Mouse (Mus musculus) forebrain, embryonic 11.5 days (tissue): ENCODE measurements around the gene Il4. TPM values are rescaled to one million over a fixed set of nuclear protein-coding genes. Genes with fewer than 3 reads are reported as not detected.
"Not testable (repeated sequence)": the region's sequence is repeated elsewhere in the genome, so short reads cannot be mapped to it uniquely, and the experiment has no call there.

Experiments
- ATAC-seq: fragments of 200-750 bp; cut with Nextera tagmentation; replicated peaks from 2 replicates; pipeline ENCODE4 v1.8.0; 2017; ENCODE audit warnings: moderate TSS enrichment; ENCODE audit not compliant: low FRiP score
- DNase-seq: peaks from one replicate; pipeline ENCODE4 v3.0.0-alpha.2; 2017; ENCODE audit warnings: low spot score
- H3K27ac ChIP-seq: fragments of 300-500 bp; sonication (generic); 2 replicates; pipeline ENCODE4 v1.5.1; 2014; ENCODE audit warnings: low read depth, low read length
- H3K27me3 ChIP-seq: fragments of 300-500 bp; sonication (generic); 2 replicates; pipeline ENCODE4 v1.6.1; 2014; ENCODE audit warnings: mild to moderate bottlenecking, low read length, mixed read lengths; ENCODE audit not compliant: control insufficient read depth, insufficient read depth
- H3K36me3 ChIP-seq: fragments of 300-500 bp; sonication (generic); 2 replicates; pipeline ENCODE4 v1.6.1; 2014; ENCODE audit warnings: mild to moderate bottlenecking, low read length, moderate library complexity, mixed read lengths; ENCODE audit not compliant: control insufficient read depth, insufficient read depth
- H3K4me1 ChIP-seq: fragments of 300-500 bp; sonication (generic); replicated peaks from 2 replicates; pipeline ENCODE4 v1.6.1; 2014; ENCODE audit warnings: low read length, mixed read lengths; ENCODE audit not compliant: control insufficient read depth, insufficient read depth
- H3K4me2 ChIP-seq: fragments of 300-500 bp; sonication (generic); 2 replicates; pipeline ENCODE4 v1.6.1; 2014; ENCODE audit warnings: low read depth, mild to moderate bottlenecking, low read length, moderate library complexity, mixed read lengths; ENCODE audit not compliant: severe bottlenecking
- H3K4me3 ChIP-seq: fragments of 300-500 bp; sonication (generic); 2 replicates; pipeline ENCODE4 v1.5.1; 2014; ENCODE audit warnings: low read depth, low read length
- H3K9ac ChIP-seq: fragments of 300-500 bp; sonication (generic); 2 replicates; pipeline ENCODE4 v1.6.1; 2014; ENCODE audit warnings: low read length
- H3K9me3 ChIP-seq: fragments of 300-500 bp; sonication (generic); 2 replicates; pipeline ENCODE4 v1.6.1; 2016; ENCODE audit warnings: low read length, mixed read lengths; ENCODE audit not compliant: control insufficient read depth
- WGBS: fragments of 180-500 bp; shearing (Covaris S2); extraction: QIAGEN DNeasy Blood & Tissue Kit; methylation state at CpG from one replicate; pipeline ENCODE4 v1.1.7; 2014; 5-methylcytosine and 5-hydroxymethylcytosine counted together
- polyA plus RNA-seq: library from polyadenylated mRNA; unstranded; fragments of >200 nt; fragmentation: Nextera tagmentation; extraction: Ambion mirVana; gene quantifications from 2 replicates; pipeline ENCODE4 v1.2.1, GENCODE M21; 2014

Il4 gene
- polyA plus RNA-seq, 1 experiment from 2014 or later, result 1.9 TPM

GRCm38 (mm10) chr11:53567224-53568014, 51.0 kb downstream of the Il4 start, which contains the start of gene Kif3a:
Kif3a (plus strand) TSS chr11:53567379.
- under 1% methylated on average over 68 of the region's 69 CpGs for WGBS
- peak; percentile 97 for DNase-seq
- H3K4me2 ChIP-seq, result peak within 1 kb of the TSS; percentile 86
- ATAC-seq, result peak; percentile 98
- no peaks in the 10 kb centered on the region for H3K27me3 ChIP-seq
- H3K9ac ChIP-seq, result peak within 1 kb of the TSS; percentile 87
- H3K9me3 ChIP-seq, result no peaks in the 10 kb centered on the region
- peak within 1 kb of the TSS; percentile 59; the same call in 1 of the 2 replicates for H3K27ac ChIP-seq
- peak within 1 kb of the TSS; percentile 88 for H3K4me3 ChIP-seq
- no peaks in the 10 kb centered on the region for H3K36me3 ChIP-seq
- no peaks in the 10 kb centered on the region for H3K4me1 ChIP-seq

GRCm38 (mm10) chr11:53566646-53567045, 51.8 kb downstream of the Il4 start:
- H3K9me3 ChIP-seq, result no peaks in the 10 kb centered on the region
- DNase-seq (no peak), ATAC-seq (peak; percentile 26; the same call in 1 of the 2 replicates)
- no peaks in the 10 kb centered on the region for H3K36me3 ChIP-seq
- no peaks in the 10 kb centered on the region for H3K27me3 ChIP-seq
- WGBS, result 86% methylated on average over 4 of the region's 4 CpGs
- no peaks in the 10 kb centered on the region for H3K4me1 ChIP-seq
- H3K4me3 ChIP-seq, result peak overlapping the region; percentile 88; the same call in 1 of the 2 replicates
- peak overlapping the region; percentile 86 for H3K4me2 ChIP-seq
- no peak overlapping the region for H3K9ac ChIP-seq
- no peak overlapping the region for H3K27ac ChIP-seq

- Histone ChIP-seq H3K9me3 (no peaks in the 10 kb centered on the region), H3K36me3 (no peaks in the 10 kb centered on the region), H3K4me2 (no peak overlapping the region), H3K27me3 (no peaks in the 10 kb centered on the region), H3K27ac (no peak overlapping the region), H3K9ac (no peak overlapping the region), H3K4me3 (no peak overlapping the region), H3K4me1 (no peaks in the 10 kb centered on the region)
- WGBS, result 84% methylated on average over 2 of the region's 2 CpGs
- ATAC-seq (no peak), DNase-seq (no peak)
Observed at GRCm38 (mm10) chr11:53561986-53562385, 56.5 kb downstream of the Il4 start.

- H3K9me3 ChIP-seq, H3K36me3 ChIP-seq, H3K9ac ChIP-seq, H3K27me3 ChIP-seq, H3K4me2 ChIP-seq, H3K4me1 ChIP-seq, DNase-seq, H3K4me3 ChIP-seq, H3K27ac ChIP-seq, ATAC-seq: not testable (repeated sequence)
- WGBS, result 97% methylated on average over 1 of the region's 3 CpGs
Observed at GRCm38 (mm10) chr11:53559980-53560379, 58.5 kb downstream of the Il4 start.

DNA sequence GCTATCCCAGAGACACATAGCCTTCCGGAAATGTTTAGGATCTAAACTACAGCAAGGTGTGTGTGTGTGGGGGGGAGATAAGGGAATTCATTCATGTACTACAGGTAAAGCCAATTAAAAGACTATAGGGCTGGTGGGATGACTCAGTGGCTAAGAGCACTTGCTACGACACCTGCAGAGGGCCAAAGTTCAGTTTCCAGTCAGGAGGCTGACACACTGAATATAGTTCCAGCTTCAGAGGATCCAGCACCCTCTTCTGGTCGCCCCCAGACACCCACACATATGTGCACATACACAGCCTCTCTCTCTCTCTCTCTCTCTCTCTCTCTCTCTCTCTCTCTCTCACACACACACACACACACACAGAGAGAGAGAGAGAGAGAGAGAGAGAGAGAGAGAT, 60.5 kb downstream of the Il4 start:
- not testable (repeated sequence) for H3K27ac ChIP-seq, DNase-seq, H3K4me3 ChIP-seq, H3K4me1 ChIP-seq, H3K27me3 ChIP-seq, H3K9me3 ChIP-seq, H3K36me3 ChIP-seq, H3K9ac ChIP-seq, H3K4me2 ChIP-seq, ATAC-seq
- WGBS, result 94% methylated on average over 1 of the region's 3 CpGs

GRCm38 (mm10) chr11:53556529-53556928, 61.9 kb downstream of the Il4 start:
- not testable (repeated sequence) for H3K4me3 ChIP-seq, H3K4me1 ChIP-seq, H3K9ac ChIP-seq, H3K27ac ChIP-seq, H3K9me3 ChIP-seq, H3K4me2 ChIP-seq, DNase-seq, H3K36me3 ChIP-seq, H3K27me3 ChIP-seq, ATAC-seq
- WGBS, result 95% methylated on average over 9 of the region's 20 CpGs

Other genes starting within 250 kb of the Il4 start
- not detected in 2 replicates for gene Leap2, start 195.5 kb downstream of the Il4 start, polyA plus RNA-seq
- gene Uqcrq, start 187.8 kb downstream of the Il4 start, polyA plus RNA-seq, result 564 and 579 TPM in 2 replicates
- 1.2 and 1.4 TPM in 2 replicates for gene Gdf9, start 187.6 kb downstream of the Il4 start, polyA plus RNA-seq
- not detected in 2 replicates for gene Gm10447, start 161.6 kb downstream of the Il4 start, polyA plus RNA-seq
- gene Shroom1, start 161.5 kb downstream of the Il4 start, polyA plus RNA-seq, result 1.1 and 1.8 TPM in 2 replicates
- gene Gm9837, start 148.2 kb downstream of the Il4 start, polyA plus RNA-seq, result not detected in 2 replicates
- gene Gm9945, start 138.5 kb downstream of the Il4 start, polyA plus RNA-seq, result not detected in 2 replicates
- gene Sowaha, start 138.4 kb downstream of the Il4 start, polyA plus RNA-seq, result 0.76 and 0.77 TPM in 2 replicates
- 22.5 and 24.4 TPM in 2 replicates for gene Sept8, start 99.4 kb downstream of the Il4 start, polyA plus RNA-seq
- gene Kif3a, start 51.3 kb downstream of the Il4 start, polyA plus RNA-seq, result 78.6 and 85.6 TPM in 2 replicates
- not detected in 2 replicates for gene Il13, start 16.0 kb upstream of the Il4 start, polyA plus RNA-seq
- 24.3 and 27.6 TPM in 2 replicates for gene Rad50, start 88.7 kb upstream of the Il4 start, polyA plus RNA-seq
- gene Il5, start 102.1 kb upstream of the Il4 start, polyA plus RNA-seq, result not detected in 2 replicates
- 4.0 and 4.3 TPM in 2 replicates for gene Irf1, start 151.3 kb upstream of the Il4 start, polyA plus RNA-seq
- not detected in 2 replicates for gene Gm17334, start 154.5 kb upstream of the Il4 start, polyA plus RNA-seq
- gene Gm12216, start 240.6 kb upstream of the Il4 start, polyA plus RNA-seq, result not detected in 2 replicates